Mouse (Mus musculus): ENCODE data around the gene Hpse2.

- no peak for TF ChIP-seq POLR2A (IDR thresholded peaks at IDR 0.05; ENCODE audit: control insufficient read depth, extremely low read depth, insufficient read depth, low read length, poor library complexity)
- no peak for TF ChIP-seq CTCF (IDR thresholded peaks at IDR 0.05; ENCODE audit: borderline replicate concordance, control insufficient read depth, extremely low read depth, insufficient read depth, low read length, poor library complexity)
Measured at GRCm38 (mm10) chr19:43384346-43384977, 3.7 kb downstream of the Hpse2 start.

Data from thymus, adult 2 months (tissue).